Mouse (Mus musculus): ENCODE results near the gene Myh15.

DNA sequence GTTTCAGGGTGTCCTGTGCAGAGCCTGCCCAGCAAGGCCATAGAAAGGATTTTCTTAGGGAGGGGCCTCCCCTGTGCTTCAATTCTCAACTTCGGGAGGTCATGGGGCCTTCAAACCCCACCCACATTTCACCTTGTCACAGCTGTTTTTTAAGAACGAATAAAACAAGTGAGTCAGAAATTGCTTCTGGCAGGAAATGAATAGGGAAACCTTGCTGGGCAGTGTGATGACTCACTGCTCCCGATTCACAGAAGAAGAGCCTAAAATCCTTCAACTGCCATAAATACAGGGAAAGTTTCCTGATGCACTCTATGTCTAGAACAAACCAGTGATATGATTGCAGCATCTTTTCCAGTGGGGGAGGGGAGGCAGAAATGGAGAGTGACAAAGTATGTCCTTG is 140.7 kb downstream of the Myh15 start:
- TF ChIP-seq CTCF (IDR thresholded peaks at IDR 0.05; ENCODE audit: control insufficient read depth, insufficient read depth, low read length): no peak
- TF ChIP-seq POLR2A (IDR thresholded peaks at IDR 0.05; ENCODE audit: borderline replicate concordance, control insufficient read depth, low read depth, low read length): no peak
